Mouse (Mus musculus): Measurements from ENCODE around the gene Ift46.

GRCm38 (mm10) chr9:44802808-44803450 lies 35.2 kb downstream of the Ift46 start, which contains the start of gene Ttc36:
- TF ChIP-seq TAL1 (IDR thresholded peaks at IDR 0.05; ENCODE audit: low read length) = no peak
- no peak for TF ChIP-seq GATA1 (IDR thresholded peaks at IDR 0.05; ENCODE audit: low read length)

Data from erythroblast, embryonic 14.5 days (primary cell).